Mouse (Mus musculus): Measurements from ENCODE around the gene Pak1. TPM values are rescaled to one million over a fixed set of nuclear protein-coding genes. Genes with fewer than 3 reads are reported as not detected.
A peak's percentile ranks its signal among the peaks of the same experiment; 100 is the strongest.

Pak1 gene
- polyA plus RNA-seq, 1 experiment from 2014 or later: 50.0 TPM

- no peak for DNase-seq (ENCODE audit: extremely low spot score, low spot score)
- Histone ChIP-seq H3K36me3 (replicated peaks) (no peaks in the 10 kb centered on the region), H3K27ac (no peak overlapping the region), H3K4me1 (peaks cover 5% of the 10 kb centered on the region; the same call in 1 of the 2 replicates), H3K4me3 (no peak overlapping the region), H3K27me3 (ENCODE audit: poor library complexity, severe bottlenecking) (peaks cover 28% of the 10 kb centered on the region), H3K9me3 (no peaks in the 10 kb centered on the region)
- 53% methylated on average over 5 of the region's 5 CpGs for WGBS
Observed at GRCm38 (mm10) chr7:97783523-97783922, 4.8 kb upstream of the Pak1 start.

GRCm38 (mm10) chr7:97788669-97789483, 535 bp downstream of the Pak1 start:
- no peak for DNase-seq (ENCODE audit: extremely low spot score, low spot score)
- H3K27me3 ChIP-seq (ENCODE audit: poor library complexity, severe bottlenecking): peaks cover 49% of the 10 kb centered on the region
- no peaks in the 10 kb centered on the region for H3K36me3 ChIP-seq (replicated peaks)
- peak overlapping the region; percentile 92 for H3K4me3 ChIP-seq
- H3K27ac ChIP-seq: peak overlapping the region; percentile 95
- WGBS: under 1% methylated on average over 78 of the region's 84 CpGs
- H3K9me3 ChIP-seq: no peaks in the 10 kb centered on the region
- H3K4me1 ChIP-seq: peaks cover 35% of the 10 kb centered on the region

GRCm38 (mm10) chr7:97790272-97790671, 1.9 kb downstream of the Pak1 start:
- peaks cover 35% of the 10 kb centered on the region for H3K4me1 ChIP-seq
- no peak overlapping the region for H3K27ac ChIP-seq
- peak overlapping the region; percentile 92 for H3K4me3 ChIP-seq
- WGBS: 43% methylated on average over 2 of the region's 2 CpGs
- H3K9me3 ChIP-seq: no peaks in the 10 kb centered on the region
- peaks cover 47% of the 10 kb centered on the region for H3K27me3 ChIP-seq (ENCODE audit: poor library complexity, severe bottlenecking)
- no peak for DNase-seq (ENCODE audit: extremely low spot score, low spot score)
- no peaks in the 10 kb centered on the region for H3K36me3 ChIP-seq (replicated peaks)

- Histone ChIP-seq H3K27me3 (ENCODE audit: poor library complexity, severe bottlenecking) (peaks cover 34% of the 10 kb centered on the region), H3K9me3 (no peaks in the 10 kb centered on the region), H3K36me3 (replicated peaks) (no peaks in the 10 kb centered on the region), H3K4me3 (no peak overlapping the region), H3K4me1 (peaks cover 35% of the 10 kb centered on the region), H3K27ac (no peak overlapping the region)
- DNase-seq (ENCODE audit: extremely low spot score, low spot score): no peak
- WGBS: 70% methylated on average over 2 of the region's 2 CpGs
Observed at GRCm38 (mm10) chr7:97792324-97792723, 4.0 kb downstream of the Pak1 start.

- 35% methylated on average over 2 of the region's 2 CpGs for WGBS
- peaks cover 62% of the 10 kb centered on the region for H3K4me1 ChIP-seq
- DNase-seq (ENCODE audit: extremely low spot score, low spot score): no peak
Observed at GRCm38 (mm10) chr7:97803116-97803515, 14.8 kb downstream of the Pak1 start.

GRCm38 (mm10) chr7:97804245-97805066, 16.1 kb downstream of the Pak1 start:
- Histone ChIP-seq H3K4me1 (peaks cover 49% of the 10 kb centered on the region), H3K9me3 (no peaks in the 10 kb centered on the region), H3K27me3 (ENCODE audit: poor library complexity, severe bottlenecking) (no peaks in the 10 kb centered on the region), H3K27ac (peak overlapping the region; percentile 73), H3K36me3 (replicated peaks) (no peaks in the 10 kb centered on the region), H3K4me3 (no peak overlapping the region)
- DNase-seq (ENCODE audit: extremely low spot score, low spot score): peak; percentile 29
- WGBS: 24% methylated on average over 2 of the region's 2 CpGs

More at GRCm38 (mm10) chr7:97803116-97803515, 14.8 kb downstream of the Pak1 start:
- Histone ChIP-seq H3K9me3 (no peaks in the 10 kb centered on the region), H3K4me3 (no peak overlapping the region), H3K36me3 (replicated peaks) (no peaks in the 10 kb centered on the region), H3K27ac (peak overlapping the region; percentile 58; the same call in 1 of the 2 replicates), H3K27me3 (ENCODE audit: poor library complexity, severe bottlenecking) (no peaks in the 10 kb centered on the region)

GRCm38 (mm10) chr7:97805067-97805365, 16.7 kb downstream of the Pak1 start:
- no peaks in the 10 kb centered on the region for H3K9me3 ChIP-seq
- no peaks in the 10 kb centered on the region for H3K27me3 ChIP-seq (ENCODE audit: poor library complexity, severe bottlenecking)
- H3K4me3 ChIP-seq: no peak overlapping the region
- H3K36me3 ChIP-seq (replicated peaks): no peaks in the 10 kb centered on the region
- H3K27ac ChIP-seq: peak overlapping the region; percentile 73; the same call in 1 of the 2 replicates
- no peak for DNase-seq (ENCODE audit: extremely low spot score, low spot score)
- 66% methylated on average over 3 of the region's 3 CpGs for WGBS
- H3K4me1 ChIP-seq: peaks cover 43% of the 10 kb centered on the region

- H3K27ac ChIP-seq: no peak overlapping the region
- no peak for DNase-seq (ENCODE audit: extremely low spot score, low spot score)
- H3K36me3 ChIP-seq (replicated peaks): no peaks in the 10 kb centered on the region
- H3K9me3 ChIP-seq: no peaks in the 10 kb centered on the region
- H3K4me1 ChIP-seq: peaks cover 19% of the 10 kb centered on the region
- WGBS: 84% methylated on average over 5 of the region's 5 CpGs
- H3K4me3 ChIP-seq: no peak overlapping the region
- no peaks in the 10 kb centered on the region for H3K27me3 ChIP-seq (ENCODE audit: poor library complexity, severe bottlenecking)
Observed at GRCm38 (mm10) chr7:97809307-97809706, 21.0 kb downstream of the Pak1 start.

- WGBS: 88% methylated on average over 2 of the region's 2 CpGs
- no peak for DNase-seq (ENCODE audit: extremely low spot score, low spot score)
- no peaks in the 10 kb centered on the region for H3K9me3 ChIP-seq
- no peaks in the 10 kb centered on the region for H3K36me3 ChIP-seq (replicated peaks)
- H3K4me3 ChIP-seq: no peak overlapping the region
- no peaks in the 10 kb centered on the region for H3K4me1 ChIP-seq
- no peaks in the 10 kb centered on the region for H3K27me3 ChIP-seq (ENCODE audit: poor library complexity, severe bottlenecking)
- no peak overlapping the region for H3K27ac ChIP-seq
Observed at GRCm38 (mm10) chr7:97821875-97822274, 33.5 kb downstream of the Pak1 start.

GRCm38 (mm10) chr7:97829091-97829490, 40.8 kb downstream of the Pak1 start:
- no peak for DNase-seq (ENCODE audit: extremely low spot score, low spot score)
- Histone ChIP-seq H3K36me3 (replicated peaks) (no peaks in the 10 kb centered on the region), H3K4me1 (peaks cover 4% of the 10 kb centered on the region), H3K27ac (no peak overlapping the region), H3K27me3 (ENCODE audit: poor library complexity, severe bottlenecking) (no peaks in the 10 kb centered on the region), H3K4me3 (no peak overlapping the region), H3K9me3 (no peaks in the 10 kb centered on the region)
- WGBS: 84% methylated on average over 2 of the region's 2 CpGs

GRCm38 (mm10) chr7:97830739-97831138, 42.4 kb downstream of the Pak1 start:
- H3K4me3 ChIP-seq: no peak overlapping the region
- WGBS: 77% methylated on average over 3 of the region's 3 CpGs
- no peak overlapping the region for H3K27ac ChIP-seq
- H3K36me3 ChIP-seq (replicated peaks): no peaks in the 10 kb centered on the region
- H3K4me1 ChIP-seq: peaks cover 4% of the 10 kb centered on the region
- no peaks in the 10 kb centered on the region for H3K27me3 ChIP-seq (ENCODE audit: poor library complexity, severe bottlenecking)
- DNase-seq (ENCODE audit: extremely low spot score, low spot score): no peak
- no peaks in the 10 kb centered on the region for H3K9me3 ChIP-seq

- Histone ChIP-seq H3K27me3 (ENCODE audit: poor library complexity, severe bottlenecking) (no peaks in the 10 kb centered on the region), H3K4me3 (no peak overlapping the region), H3K9me3 (no peaks in the 10 kb centered on the region), H3K27ac (no peak overlapping the region), H3K36me3 (replicated peaks) (no peaks in the 10 kb centered on the region), H3K4me1 (peaks cover 4% of the 10 kb centered on the region)
- no peak for DNase-seq (ENCODE audit: extremely low spot score, low spot score)
- 82% methylated on average over 2 of the region's 2 CpGs for WGBS
Observed at GRCm38 (mm10) chr7:97832987-97833386, 44.6 kb downstream of the Pak1 start.

GRCm38 (mm10) chr7:97838574-97838973, 50.2 kb downstream of the Pak1 start:
- no peak overlapping the region for H3K27ac ChIP-seq
- H3K4me3 ChIP-seq: no peak overlapping the region
- H3K27me3 ChIP-seq (ENCODE audit: poor library complexity, severe bottlenecking): no peaks in the 10 kb centered on the region
- H3K4me1 ChIP-seq: peaks cover 13% of the 10 kb centered on the region
- DNase-seq (ENCODE audit: extremely low spot score, low spot score): no peak
- no peaks in the 10 kb centered on the region for H3K36me3 ChIP-seq (replicated peaks)
- no peaks in the 10 kb centered on the region for H3K9me3 ChIP-seq

Data from forebrain, embryonic 10.5 days (tissue).